ENCODE assay signal across 9 mouse cellular contexts in genomic region chr1:193698603-193699266, GRCm38 (mm10).
A peak's percentile ranks its signal among the peaks of the same experiment; 100 is the strongest.
DNase-seq lines count a peak whose midpoint lies in the region; ATAC-seq lines count a peak whose summit lies in the region.
"Had no signal": no experiment of that assay in that cellular context is flagged by ENCODE, and none has a peak within 500 bp of the region (broad histone marks: within the 10 kb centered on the region; RNA-seq: fewer than 3 reads in every experiment).

No protein-coding gene starts in this region.

- no peak overlapping the region for H3K27ac ChIP-seq in forebrain, embryonic 15.5 days (replicated peaks)
- peak overlapping the region; percentile 55; the same call in 1 of the 2 replicates for H3K27ac ChIP-seq in hindbrain, embryonic 13.5 days
- H3K27ac ChIP-seq: heart, embryonic 13.5 days had no signal

- peak; percentile 59; the same call in 1 of the 2 replicates for ATAC-seq in forebrain, embryonic 15.5 days (replicated peaks)
- peak; percentile 66 for ATAC-seq in hindbrain, embryonic 13.5 days (ENCODE audit: low FRiP score)

- no peak overlapping the region for H3K4me3 ChIP-seq in forebrain, embryonic 15.5 days
- H3K4me3 ChIP-seq in hindbrain, embryonic 13.5 days: no peak overlapping the region
- H3K4me3 ChIP-seq: heart, embryonic 13.5 days had no signal

- no peaks in the 10 kb centered on the region for H3K27me3 ChIP-seq in forebrain, embryonic 15.5 days
- H3K27me3 ChIP-seq in hindbrain, embryonic 13.5 days: 0 out of 2 replicates have a peak, but pooled peaks cover 3% of the 10 kb centered on the region

- peak; percentile 31 for DNase-seq in Muller cell, postnatal 12 days (ENCODE audit: inconsistent ontology term)
- DNase-seq in cerebellum, adult 11-12 months: peak; percentile 75
- peak; percentile 74 for DNase-seq in layer of hippocampus, adult 9-11 months
- DNase-seq in lung, postnatal 10 days: peak; percentile 82
- DNase-seq in retina, postnatal 1 day: peak; percentile 86
- DNase-seq in urinary bladder, postnatal 25 days (ENCODE audit: low spot score): peak; percentile 60

- H3K9ac ChIP-seq in forebrain, embryonic 15.5 days (replicated peaks): no peak overlapping the region
- no peak overlapping the region for H3K9ac ChIP-seq in hindbrain, embryonic 13.5 days
- H3K9ac ChIP-seq: heart, embryonic 13.5 days had no signal

- no peak overlapping the region for H3K4me2 ChIP-seq in forebrain, embryonic 15.5 days (replicated peaks)
- no peak overlapping the region for H3K4me2 ChIP-seq in hindbrain, embryonic 13.5 days
- H3K4me2 ChIP-seq: heart, embryonic 13.5 days had no signal

- 14% methylated on average over 7 of the region's 7 CpGs for WGBS in forebrain, embryonic 15.5 days
- WGBS in hindbrain, embryonic 13.5 days: 6% methylated on average over 7 of the region's 7 CpGs

- no peaks in the 10 kb centered on the region for H3K9me3 ChIP-seq in forebrain, embryonic 15.5 days
- no peaks in the 10 kb centered on the region for H3K9me3 ChIP-seq in hindbrain, embryonic 13.5 days

- peaks cover 41% of the 10 kb centered on the region for H3K4me1 ChIP-seq in forebrain, embryonic 15.5 days
- H3K4me1 ChIP-seq in hindbrain, embryonic 13.5 days (replicated peaks): peaks cover 40% of the 10 kb centered on the region

- H3K36me3 ChIP-seq in forebrain, embryonic 15.5 days: no peaks in the 10 kb centered on the region
- no peaks in the 10 kb centered on the region for H3K36me3 ChIP-seq in hindbrain, embryonic 13.5 days
- H3K36me3 ChIP-seq: heart, embryonic 13.5 days had no signal

Comparison
In these comparisons a context has a peak if more than half of its experiments do, and no peak if none do; other contexts are left out.
1. DNase-seq: peak in every context shown above with its lines; median percentile 86 in retina, postnatal 1 day; 82 in lung, postnatal 10 days; 75 in cerebellum, adult 11-12 months; 74 in layer of hippocampus, adult 9-11 months; 60 in urinary bladder, postnatal 25 days; 31 in Muller cell, postnatal 12 days.